Mouse (Mus musculus) heart, postnatal 14 days (tissue): ENCODE results near the gene 1700028P14Rik. TPM values are rescaled to one million over a fixed set of nuclear protein-coding genes. Genes with fewer than 3 reads are reported as not detected.
A peak's percentile ranks its signal among the peaks of the same experiment; 100 is the strongest.
"Not testable (repeated sequence)": the region's sequence is repeated elsewhere in the genome, so short reads cannot be mapped to it uniquely, and the experiment has no call there.

Experiments used
- DNase-seq, 2 experiments: peaks; one replicate each; pipeline ENCODE4 v3.0.0; 2021 to 2022
- intact Hi-C: fragments of 180-260 bp; cut with DNase I; formaldehyde crosslinking; loops from one replicate; pipeline ENCODE4 v1.15.1; 2025
- long read RNA-seq, 2 experiments: library from polyadenylated mRNA; stranded (forward); transcript quantifications; one replicate each; pipeline ENCODE4 v2.0.0; 2021
- total RNA-seq, 2 experiments: library from RNA; stranded (reverse); gene quantifications; 2 replicates each; pipeline ENCODE4 v1.2.3; 2021

1700028P14Rik gene
- not detected for total RNA-seq
- long read RNA-seq, experiment 1: 0 reads
- long read RNA-seq, experiment 2: 0 reads

DNA sequence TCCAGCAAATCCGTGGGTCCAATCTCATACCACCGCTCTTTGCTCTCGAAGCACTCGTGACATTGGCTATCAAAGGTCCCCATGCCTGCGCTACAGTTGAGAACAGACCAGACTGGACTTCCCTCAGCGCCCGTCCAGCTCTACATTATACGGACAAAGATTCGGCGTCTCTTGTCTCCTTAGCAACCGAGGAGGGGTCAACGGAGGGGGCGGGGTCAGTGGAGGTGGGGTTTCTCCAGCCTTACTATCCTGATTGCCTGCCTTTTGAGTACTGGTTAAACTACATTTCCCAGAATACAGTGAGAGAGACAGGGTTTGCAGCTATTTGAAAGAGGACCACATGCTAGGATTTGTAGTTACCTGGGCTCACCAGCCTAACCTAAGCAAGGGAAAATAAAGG, at the start of gene 1700028P14Rik:
TSS of gene 1700028P14Rik (minus strand) at position 169 of the 400 bp plus-strand sequence.
- intact Hi-C loops: no loop called here
- DNase-seq: peak; percentile 43 to 57

DNA sequence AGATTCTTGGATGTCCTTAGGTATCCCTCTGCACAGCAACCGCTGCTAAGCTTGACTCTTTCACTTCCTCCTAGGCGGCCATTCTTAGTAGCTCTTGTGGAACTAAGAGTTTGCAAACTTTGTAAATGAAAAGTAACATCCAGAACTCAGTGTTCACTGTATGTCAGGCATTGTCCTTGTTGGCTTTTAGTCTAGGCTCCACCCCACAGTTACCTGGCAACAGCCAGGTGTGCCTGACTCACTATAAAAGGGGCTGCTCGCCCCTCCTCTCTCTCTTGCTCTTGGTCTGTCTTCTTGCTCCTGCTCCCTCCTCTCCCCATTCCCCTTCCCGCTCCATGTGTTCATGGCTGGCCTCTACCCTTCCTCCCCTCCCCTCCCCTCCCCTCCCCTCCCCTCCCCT, 46.5 kb upstream of the 1700028P14Rik start:
- intact Hi-C loops: no loop called here
- no peak for DNase-seq

GRCm38 (mm10) chr19:23698366-23698765, 45.8 kb upstream of the 1700028P14Rik start:
- intact Hi-C loops: no loop called here
- peak in 1 of 2 experiments; percentile 8 for DNase-seq

DNA sequence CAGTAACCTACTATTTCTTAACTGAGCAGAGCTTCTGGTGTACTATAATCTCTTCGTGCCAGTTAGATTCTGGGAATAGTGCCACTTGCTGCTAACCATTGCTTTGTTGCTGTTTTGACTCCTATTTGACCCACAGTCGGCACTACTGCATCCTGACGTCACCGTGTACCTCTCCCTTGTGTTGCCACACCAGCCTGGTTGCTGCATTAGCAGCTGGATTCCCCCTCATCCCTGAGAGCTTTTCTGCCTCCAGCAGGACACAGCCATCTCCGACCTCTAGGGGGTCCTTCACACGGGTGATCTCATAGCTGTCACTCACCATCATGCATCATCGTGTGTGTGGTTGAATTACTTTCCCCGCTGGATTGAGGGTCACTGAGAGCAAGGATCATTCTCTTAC, 45.2 kb upstream of the 1700028P14Rik start:
- DNase-seq: peak in 1 of 2 experiments; percentile 25

GRCm38 (mm10) chr19:23694344-23694743, 41.7 kb upstream of the 1700028P14Rik start:
- DNase-seq: peak; percentile 47 to 69
- intact Hi-C loops: no loop called here

More for the DNA sequence above, 45.2 kb upstream of the 1700028P14Rik start:
- intact Hi-C loops: no loop called here

DNA sequence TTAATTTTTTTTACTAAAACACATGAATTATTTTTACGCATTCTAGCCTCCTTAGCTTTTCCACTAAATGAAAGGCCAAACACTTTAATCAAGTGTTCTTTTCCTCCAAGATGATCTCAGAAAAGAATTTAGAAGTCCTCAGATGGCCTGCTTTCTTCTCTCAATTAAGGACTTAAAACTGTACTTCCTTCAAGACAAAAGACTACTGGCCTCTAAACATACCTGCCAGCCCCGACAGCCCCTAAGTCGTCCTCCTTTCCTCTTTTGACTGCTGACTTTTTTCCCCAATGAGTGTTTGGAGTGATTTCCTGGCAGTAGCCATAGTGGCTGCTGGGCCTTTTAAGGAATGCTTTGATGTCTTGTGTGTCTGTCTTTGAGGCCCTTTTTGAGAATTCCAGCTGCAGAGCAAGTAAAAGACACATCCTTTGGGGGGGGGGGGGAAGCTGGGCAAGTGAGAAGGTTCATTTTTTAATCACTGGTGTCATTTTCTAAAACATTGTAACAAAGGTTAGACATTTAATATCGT, 35.9 kb upstream of the 1700028P14Rik start:
- intact Hi-C loops: loop anchor here (5.0 to 10.0 kb wide), 2 partner anchors 276 to 594 kb away; partner anchors contain the start of gene Fxn
- DNase-seq: no peak

DNA sequence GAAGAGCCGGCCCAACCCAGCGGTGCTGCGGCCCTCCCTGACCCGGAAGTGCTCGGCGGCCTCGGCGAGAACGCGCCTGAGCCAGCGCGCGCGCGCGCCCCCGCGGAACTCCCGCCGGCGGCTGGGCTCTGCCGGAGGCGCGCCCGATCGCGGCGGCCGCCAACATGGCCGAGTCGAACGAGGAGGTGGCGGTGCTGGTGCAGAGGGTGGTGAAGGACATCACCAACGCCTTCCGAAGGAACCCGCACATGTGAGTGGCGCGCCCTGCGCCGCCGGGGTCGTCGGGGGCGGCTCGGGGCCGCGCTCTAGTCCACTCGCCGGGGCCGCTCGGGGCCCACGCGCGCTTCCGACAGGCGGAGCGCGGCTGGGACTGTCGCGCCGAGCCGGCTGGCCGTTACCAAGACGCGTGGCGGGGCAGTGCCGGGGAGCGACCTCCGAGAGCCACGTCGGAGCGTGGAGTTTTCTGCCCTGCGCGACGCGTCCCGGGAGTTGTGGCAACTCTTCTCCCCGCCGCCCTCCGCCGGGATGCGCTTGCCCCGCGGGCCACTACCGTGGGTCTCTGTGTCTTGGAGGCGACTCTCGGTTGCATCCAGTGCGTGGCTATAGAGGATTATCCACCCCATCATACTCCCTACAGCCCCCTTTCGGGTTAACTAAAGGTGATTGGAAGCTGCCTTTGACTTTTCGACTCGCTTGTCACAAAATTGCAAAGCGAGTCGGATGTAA, 34.8 kb upstream of the 1700028P14Rik start, which contains the start of gene Ptar1:
TSS of gene Ptar1 (plus strand) at position 134 of the 726 bp plus-strand sequence.
- intact Hi-C loops: loop anchor here (2.0 to 10.0 kb wide), 3 partner anchors 71 to 595 kb away; partner anchors contain the start of genes Apba1 and Fxn
- DNase-seq: peak; percentile 97

DNA sequence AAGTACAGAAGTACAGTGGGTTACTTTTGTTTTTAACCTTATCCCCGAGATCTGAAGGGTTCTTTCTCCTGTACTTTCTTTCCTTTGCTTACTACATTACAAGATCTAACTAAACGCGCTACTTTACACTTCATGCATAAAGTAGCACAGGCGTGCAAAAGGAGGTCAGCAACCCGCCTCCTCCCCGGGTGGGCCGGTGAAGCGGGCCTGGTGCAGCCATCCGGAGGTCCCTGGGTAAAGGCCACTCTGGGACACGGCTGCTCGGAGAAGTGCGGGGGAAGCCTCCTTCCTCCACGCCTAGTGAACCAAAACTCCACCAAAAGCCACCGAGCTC, 34.3 kb upstream of the 1700028P14Rik start:
- intact Hi-C loops: loop anchor here (2.0 to 10.0 kb wide), 3 partner anchors 72 to 595 kb away; partner anchors contain the start of genes Apba1 and Fxn
- no peak for DNase-seq

GRCm38 (mm10) chr19:23675656-23676055, 23.0 kb upstream of the 1700028P14Rik start:
- DNase-seq, intact Hi-C loops: not testable (repeated sequence)

DNA sequence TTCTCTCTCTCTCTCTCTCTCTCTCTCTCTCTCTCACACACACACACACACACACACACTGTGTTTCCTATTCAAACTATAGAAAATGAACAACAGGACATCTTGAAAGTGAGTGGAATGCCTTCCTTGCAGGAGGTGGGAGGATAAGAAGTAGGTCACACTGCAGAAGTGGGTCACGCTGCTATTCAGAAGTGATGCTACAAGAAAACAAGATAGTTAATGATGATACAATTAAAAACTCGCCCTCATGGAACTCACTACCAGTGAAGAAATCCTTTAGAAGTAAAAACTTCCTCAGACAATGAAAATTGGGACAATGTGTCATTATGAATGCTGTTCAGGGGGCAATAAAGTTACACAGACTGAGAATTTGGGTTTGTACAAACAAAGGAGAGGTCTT, 20.4 kb upstream of the 1700028P14Rik start:
- intact Hi-C loops: no loop called here
- no peak for DNase-seq

GRCm38 (mm10) chr19:23668142-23668655, 15.6 kb upstream of the 1700028P14Rik start:
- DNase-seq: no peak
- intact Hi-C loops: no loop called here

DNA sequence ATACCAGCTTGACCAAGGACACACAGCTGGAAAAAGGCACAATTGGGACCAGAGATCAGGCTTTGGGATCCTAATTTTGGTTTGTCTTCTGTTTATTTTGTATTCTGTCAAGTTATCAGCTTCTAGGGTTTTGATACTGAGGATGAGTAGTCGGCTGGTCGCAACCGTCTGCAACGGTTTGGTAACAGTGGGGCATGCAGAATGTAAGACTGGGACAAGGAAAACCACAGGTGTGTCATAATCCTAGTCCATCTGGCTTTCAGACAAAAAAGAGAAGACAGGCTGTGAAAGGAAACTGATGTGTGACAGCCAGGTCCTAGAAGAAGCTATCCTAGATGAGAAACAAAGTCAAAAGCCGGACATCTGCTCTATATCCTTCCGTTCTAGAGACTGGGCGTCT, 11.5 kb upstream of the 1700028P14Rik start:
- intact Hi-C loops: no loop called here
- no peak for DNase-seq

DNA sequence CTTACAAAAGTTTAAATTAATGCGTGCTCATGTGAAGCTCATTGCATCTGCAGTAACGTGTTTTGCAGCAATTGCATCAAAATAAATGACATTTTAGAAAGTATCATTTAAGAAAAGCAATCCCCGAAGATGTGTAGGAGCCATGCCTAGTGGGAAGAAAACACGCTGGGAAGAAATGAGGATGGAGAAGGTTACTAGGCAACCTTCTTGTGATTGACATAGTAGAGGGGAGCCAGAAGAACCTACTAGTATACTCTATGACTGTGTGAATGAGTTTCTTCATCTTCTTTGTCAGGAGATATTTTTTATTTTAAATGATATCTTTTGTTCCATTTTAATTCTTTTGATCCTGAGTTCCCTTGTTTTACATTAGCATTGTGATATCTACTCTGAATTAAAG, 5.7 kb upstream of the 1700028P14Rik start:
- DNase-seq: no peak
- intact Hi-C loops: no loop called here

GRCm38 (mm10) chr19:23657261-23657932, 4.8 kb upstream of the 1700028P14Rik start:
- DNase-seq: no peak

GRCm38 (mm10) chr19:23653154-23653553, 542 bp upstream of the 1700028P14Rik start:
- no peak for DNase-seq
- intact Hi-C loops: no loop called here

More at GRCm38 (mm10) chr19:23657261-23657932, 4.8 kb upstream of the 1700028P14Rik start:
- intact Hi-C loops: no loop called here

DNA sequence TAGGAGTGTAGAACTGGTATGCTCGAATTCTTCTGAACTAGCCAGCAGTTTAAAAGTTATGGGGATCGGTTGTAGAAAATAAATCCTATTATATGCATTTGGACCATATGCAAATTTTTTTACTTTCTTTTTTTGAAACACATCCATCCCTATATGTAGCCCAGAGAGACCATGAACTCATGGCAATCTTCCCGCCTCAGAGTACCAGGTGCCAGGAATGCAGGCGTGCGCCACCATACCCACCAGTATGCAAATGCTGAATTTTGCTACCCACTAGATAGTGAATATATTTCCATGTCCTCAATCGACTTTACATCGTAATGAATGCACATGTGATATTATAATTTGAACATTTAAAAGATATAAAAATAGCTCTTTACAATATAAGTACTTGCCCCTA, 5.3 kb downstream of the 1700028P14Rik start:
- no peak for DNase-seq
- intact Hi-C loops: no loop called here

DNA sequence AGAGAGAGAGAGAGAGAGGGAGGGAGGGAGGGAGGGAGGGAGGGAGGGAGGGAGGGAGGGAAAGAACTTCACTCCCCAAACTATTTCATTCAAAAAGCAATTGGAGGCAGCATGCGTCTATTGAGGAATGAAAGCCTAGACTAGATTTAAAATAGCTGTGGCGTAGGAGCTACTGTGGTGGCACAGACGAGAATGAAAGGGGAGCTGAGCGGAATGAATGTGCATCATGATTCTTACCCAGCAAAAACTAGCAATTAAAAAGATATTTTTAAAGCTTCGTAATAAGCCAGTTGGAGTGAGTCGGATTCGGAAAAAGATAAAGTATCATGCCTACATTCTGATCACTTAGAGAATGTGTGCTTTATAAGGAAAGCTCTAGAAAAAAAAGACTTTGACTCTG, 7.3 kb downstream of the 1700028P14Rik start:
- DNase-seq: no peak
- intact Hi-C loops: no loop called here

GRCm38 (mm10) chr19:23643819-23644218, 8.8 kb downstream of the 1700028P14Rik start:
- intact Hi-C loops: no loop called here
- no peak for DNase-seq

DNA sequence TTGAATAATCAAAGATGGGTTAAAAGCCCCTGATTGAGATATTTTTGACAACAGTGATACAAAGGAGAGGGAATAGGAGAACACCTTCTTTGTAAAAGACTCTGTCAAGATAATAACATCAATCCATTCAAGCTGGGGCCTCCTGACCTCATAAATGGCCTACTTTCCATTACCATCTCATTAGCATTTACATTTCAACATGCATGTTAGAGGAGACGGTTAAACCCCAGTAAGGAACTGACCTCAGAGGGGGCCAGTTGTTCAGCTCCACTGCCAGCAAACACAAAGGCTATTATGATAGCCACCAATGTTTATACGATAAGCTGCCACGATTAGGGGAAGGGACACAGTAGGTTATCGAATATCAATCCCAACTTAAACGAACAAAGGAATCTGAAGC, 15.8 kb downstream of the 1700028P14Rik start:
- intact Hi-C loops: no loop called here
- no peak for DNase-seq

DNA sequence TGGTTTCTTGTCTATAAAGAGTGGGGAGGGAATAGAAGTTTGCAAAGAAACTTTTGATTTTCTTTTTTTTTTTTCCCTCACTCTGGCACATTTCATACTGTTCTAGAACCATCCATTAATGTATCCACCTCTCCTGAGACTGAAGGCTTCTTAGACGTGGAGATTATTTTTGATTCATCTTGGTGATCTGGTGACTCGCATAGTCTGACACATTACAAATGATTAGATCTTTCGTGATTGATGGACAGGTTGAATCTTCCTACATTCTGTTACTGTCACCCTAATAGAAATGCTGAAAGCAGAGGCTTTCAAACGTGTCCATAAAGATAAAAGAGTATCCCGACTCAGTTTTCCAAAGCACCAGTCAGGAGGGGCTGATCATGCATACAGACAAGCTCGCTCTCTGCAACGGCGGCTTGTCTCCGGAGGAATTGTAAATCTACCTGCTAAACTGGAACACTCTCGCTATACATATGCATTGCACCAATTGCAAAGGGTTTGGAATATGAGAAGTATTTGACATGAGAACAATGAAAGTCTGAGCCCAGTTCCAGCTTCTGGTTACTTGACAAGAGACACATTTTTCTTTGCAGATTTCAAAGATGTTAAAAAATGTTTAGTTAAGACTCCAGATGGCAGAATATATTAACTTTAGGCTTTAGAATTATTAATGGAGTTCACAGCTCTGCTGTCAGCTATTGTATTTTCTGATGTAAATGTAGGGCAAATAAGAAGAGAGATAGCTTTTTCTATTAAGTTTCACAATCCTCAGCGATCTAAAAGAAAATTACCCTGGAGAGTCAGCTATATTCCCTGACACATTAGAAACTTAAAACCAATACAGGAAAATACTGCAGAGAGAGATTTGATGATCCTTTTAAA, 20.8 kb downstream of the 1700028P14Rik start:
- DNase-seq: no peak
- intact Hi-C loops: no loop called here
